Comparison of ENCODE assay signal across 7 mouse cellular contexts in genomic region chr1:38130715-38131483, GRCm38 (mm10). TPM values are rescaled to one million over a fixed set of nuclear protein-coding genes. Genes with fewer than 3 reads are reported as not detected.
A peak's percentile ranks its signal among the peaks of the same experiment; 100 is the strongest.
DNase-seq lines count a peak whose midpoint lies in the region; ATAC-seq lines count a peak whose summit lies in the region.

No protein-coding gene starts in this region.

- peaks cover 6% of the 10 kb centered on the region for H3K27me3 ChIP-seq in megakaryocyte, embryonic 14.5 days (replicated peaks)
- H3K27me3 ChIP-seq in limb, embryonic 10.5 days (ENCODE audit: low read depth, poor library complexity, severe bottlenecking) = no peaks in the 10 kb centered on the region
- no peaks in the 10 kb centered on the region for H3K27me3 ChIP-seq in stomach, embryonic 16.5 days (ENCODE audit: control insufficient read depth, insufficient read depth, low read length)

- no peak for ATAC-seq in megakaryocyte, adult 5-6 weeks (ENCODE audit: poor library complexity, severe bottlenecking)
- ATAC-seq in stomach, embryonic 16.5 days (ENCODE audit: insufficient read depth, low FRiP score) = no peak

- peak overlapping the region; percentile 5 for H3K4me3 ChIP-seq in megakaryocyte, embryonic 14.5 days (replicated peaks)
- H3K4me3 ChIP-seq in limb, embryonic 10.5 days = peak overlapping the region; percentile 94; the same call in 1 of the 2 replicates
- no peak overlapping the region for H3K4me3 ChIP-seq in stomach, embryonic 16.5 days (replicated peaks; ENCODE audit: low read length)

- no peak overlapping the region for H3K9ac ChIP-seq in stomach, embryonic 16.5 days (ENCODE audit: low read length)

- H3K4me2 ChIP-seq in stomach, embryonic 16.5 days (ENCODE audit: low read depth, low read length) = peak overlapping the region; percentile 90; the same call in 1 of the 2 replicates

- peak; percentile 49 for DNase-seq in cerebellum, adult 9-10 months
- no peak for DNase-seq in limb, embryonic 10.5 days (ENCODE audit: low spot score)
- DNase-seq in left cerebral cortex, adult 18-20 months (ENCODE audit: low spot score in 2 of 2) = no peak
- no peak for DNase-seq in frontal cortex, postnatal 25 days (ENCODE audit: low spot score in 2 of 2)

- peaks cover 53% of the 10 kb centered on the region for H3K4me1 ChIP-seq in megakaryocyte, embryonic 14.5 days
- H3K4me1 ChIP-seq in limb, embryonic 10.5 days = peaks cover 25% of the 10 kb centered on the region
- H3K4me1 ChIP-seq in stomach, embryonic 16.5 days (ENCODE audit: control insufficient read depth, insufficient read depth, low read length) = peaks cover 23% of the 10 kb centered on the region

- 59% methylated on average over 10 of the region's 10 CpGs for WGBS in limb, embryonic 10.5 days
- 45% methylated on average over 10 of the region's 10 CpGs for whole genome bisulfite sequencing in stomach, embryonic 16.5 days

- peak overlapping the region; percentile 99; the same call in 1 of the 2 replicates for H3K27ac ChIP-seq in limb, embryonic 10.5 days
- no peak overlapping the region for H3K27ac ChIP-seq in stomach, embryonic 16.5 days (ENCODE audit: low read length)

- no peaks in the 10 kb centered on the region for H3K36me3 ChIP-seq in megakaryocyte, embryonic 14.5 days (replicated peaks; ENCODE audit: low read length)
- no peaks in the 10 kb centered on the region for H3K36me3 ChIP-seq in limb, embryonic 10.5 days
- H3K36me3 ChIP-seq in stomach, embryonic 16.5 days (ENCODE audit: control insufficient read depth, insufficient read depth, low read length) = no peaks in the 10 kb centered on the region

- peaks cover 11% of the 10 kb centered on the region for H3K9me3 ChIP-seq in megakaryocyte, embryonic 14.5 days
- H3K9me3 ChIP-seq in limb, embryonic 10.5 days (replicated peaks) = no peaks in the 10 kb centered on the region
- no peaks in the 10 kb centered on the region for H3K9me3 ChIP-seq in stomach, embryonic 16.5 days (replicated peaks; ENCODE audit: control insufficient read depth, low read length)

RNA-seq across cellular contexts. Expression of gene Rev1, which starts 1.3 kb away (rescaled TPM):
- polyA plus RNA-seq in megakaryocyte, embryonic 14.5 days (2012; ENCODE audit: insufficient read depth, low replicate concordance) = 0.59 TPM in 1 of 2 replicates, not detected in the other
- 17.8 and 18.3 TPM in 2 replicates for total RNA-seq in megakaryocyte, adult 5-6 weeks (2015)
- 20.7 and 23.0 TPM in 2 replicates for total RNA-seq in megakaryocyte, adult 5-6 weeks (2017)
- polyA plus RNA-seq in limb, embryonic 10.5 days (2016; fragmentation: Nextera tagmentation; extraction: Ambion mirVana) = 34.9 and 39.0 TPM in 2 replicates
- polyA plus RNA-seq in stomach, embryonic 16.5 days (2015; fragmentation: Nextera tagmentation; extraction: Ambion mirVana) = 19.4 and 21.5 TPM in 2 replicates
- total RNA-seq in left cerebral cortex, adult 18-20 months (2021) = 10 to 100 TPM; 39.3 to 40.7 TPM

Comparison
In these comparisons a context has a peak if more than half of its experiments do, and no peak if none do; other contexts are left out.
1. RNA of gene Rev1, which starts 1.3 kb away (polyA plus RNA-seq): 34.9 to 39.0 TPM in limb, embryonic 10.5 days and 19.4 to 21.5 TPM in stomach, embryonic 16.5 days; 0.59 TPM in megakaryocyte, embryonic 14.5 days; every median in the first group is over 10 times any median in the second.